Mouse (Mus musculus) liver, embryonic 15.5 days (tissue): ENCODE data around the gene Ccdc183. TPM values are rescaled to one million over a fixed set of nuclear protein-coding genes. Genes with fewer than 3 reads are reported as not detected.

Experiments used
- ATAC-seq: fragments of 200-750 bp; cut with Nextera tagmentation; 2 replicates; pipeline ENCODE4 v1.8.0; 2017; ENCODE audit warnings: moderate number of reproducible peaks, mild to moderate bottlenecking, moderate library complexity; ENCODE audit not compliant: insufficient read depth
- H3K27ac ChIP-seq: fragments of 300-500 bp; sonication (generic); replicated peaks from 2 replicates; pipeline ENCODE4 v1.5.1; 2015; ENCODE audit warnings: mild to moderate bottlenecking, inconsistent platforms
- H3K27me3 ChIP-seq: fragments of 300-500 bp; sonication (generic); 2 replicates; pipeline ENCODE4 v1.6.1; 2015; ENCODE audit warnings: mild to moderate bottlenecking, inconsistent platforms
- H3K36me3 ChIP-seq: fragments of 300-500 bp; sonication (generic); replicated peaks from 2 replicates; pipeline ENCODE4 v1.6.1; 2015; ENCODE audit warnings: moderate library complexity, mild to moderate bottlenecking, inconsistent platforms
- H3K4me1 ChIP-seq: fragments of 300-500 bp; sonication (generic); replicated peaks from 2 replicates; pipeline ENCODE4 v1.6.1; 2015; ENCODE audit warnings: inconsistent platforms
- H3K4me2 ChIP-seq: fragments of 300-500 bp; sonication (generic); 2 replicates; pipeline ENCODE4 v1.6.1; 2015; ENCODE audit warnings: moderate library complexity, mild to moderate bottlenecking, inconsistent platforms
- H3K4me3 ChIP-seq: fragments of 300-500 bp; sonication (generic); replicated peaks from 2 replicates; pipeline ENCODE4 v1.5.1; 2015; ENCODE audit warnings: mild to moderate bottlenecking, inconsistent platforms
- H3K9ac ChIP-seq: fragments of 300-500 bp; sonication (generic); 2 replicates; pipeline ENCODE4 v1.6.1; 2015; ENCODE audit warnings: moderate library complexity, mild to moderate bottlenecking, inconsistent platforms
- H3K9me3 ChIP-seq: fragments of 300-500 bp; sonication (generic); replicated peaks from 2 replicates; pipeline ENCODE4 v1.6.1; 2016; ENCODE audit warnings: inconsistent platforms
- WGBS: fragments of 180-500 bp; shearing (Covaris S2); methylation state at CpG from one replicate; pipeline ENCODE4 v1.1.7; 2015; ENCODE audit warnings: mixed read lengths; ENCODE audit not compliant: insufficient replicate concordance; 5-methylcytosine and 5-hydroxymethylcytosine counted together
- polyA plus RNA-seq: library from polyadenylated mRNA; unstranded; fragments of >200 nt; fragmentation: Nextera tagmentation; extraction: Ambion mirVana; gene quantifications from 2 replicates; pipeline ENCODE4 v1.2.1, GENCODE M21; 2015

Gene Ccdc183
- polyA plus RNA-seq, 1 experiment from 2014 or later, result 0.06 TPM

- no peak for ATAC-seq
- no peak overlapping the region for H3K9ac ChIP-seq
- 14% methylated on average over 6 of the region's 6 CpGs for WGBS
These were observed 22.4 kb upstream of the Ccdc183 start for GRCm38 (mm10) chr2:25639890-25640289.

GRCm38 (mm10) chr2:25634046-25634445, 16.6 kb upstream of the Ccdc183 start:
- Histone ChIP-seq H3K9ac (no peak overlapping the region), H3K4me1 (no peaks in the 10 kb centered on the region), H3K4me2 (no peak overlapping the region), H3K9me3 (no peaks in the 10 kb centered on the region), H3K36me3 (no peaks in the 10 kb centered on the region), H3K4me3 (no peak overlapping the region), H3K27ac (no peak overlapping the region), H3K27me3 (no peaks in the 10 kb centered on the region)
- WGBS, result 48% methylated on average over 1 of the region's 1 CpGs
- ATAC-seq, result no peak

More at GRCm38 (mm10) chr2:25639890-25640289, 22.4 kb upstream of the Ccdc183 start:
- Histone ChIP-seq H3K27ac (no peak overlapping the region), H3K4me1 (no peaks in the 10 kb centered on the region), H3K9me3 (no peaks in the 10 kb centered on the region), H3K4me2 (no peak overlapping the region), H3K36me3 (no peaks in the 10 kb centered on the region), H3K4me3 (no peak overlapping the region), H3K27me3 (no peaks in the 10 kb centered on the region)

GRCm38 (mm10) chr2:25633616-25634015, 16.1 kb upstream of the Ccdc183 start:
- H3K4me3 ChIP-seq, result no peak overlapping the region
- no peak overlapping the region for H3K9ac ChIP-seq
- H3K36me3 ChIP-seq, result no peaks in the 10 kb centered on the region
- WGBS, result 66% methylated on average over 3 of the region's 3 CpGs
- no peak for ATAC-seq
- no peaks in the 10 kb centered on the region for H3K9me3 ChIP-seq
- H3K4me1 ChIP-seq, result peaks cover under 1% of the 10 kb centered on the region; the same call in 1 of the 2 replicates
- no peaks in the 10 kb centered on the region for H3K27me3 ChIP-seq
- H3K27ac ChIP-seq, result no peak overlapping the region
- H3K4me2 ChIP-seq, result no peak overlapping the region

GRCm38 (mm10) chr2:25628738-25629137, 11.3 kb upstream of the Ccdc183 start:
- Histone ChIP-seq H3K27me3 (no peaks in the 10 kb centered on the region), H3K36me3 (no peaks in the 10 kb centered on the region), H3K4me2 (no peak overlapping the region), H3K27ac (no peak overlapping the region), H3K9ac (no peak overlapping the region), H3K9me3 (no peaks in the 10 kb centered on the region), H3K4me1 (peaks cover 3% of the 10 kb centered on the region; the same call in 1 of the 2 replicates), H3K4me3 (no peak overlapping the region)
- no peak for ATAC-seq
- WGBS, result 35% methylated on average over 4 of the region's 4 CpGs

- no peak within 1 kb of the TSS for H3K9ac ChIP-seq
- no peak within 1 kb of the TSS for H3K27ac ChIP-seq
- H3K36me3 ChIP-seq, result no peaks in the 10 kb centered on the region
- no peak within 1 kb of the TSS for H3K4me3 ChIP-seq
- ATAC-seq, result peak; percentile 28; the same call in 1 of the 2 replicates
- 53% methylated on average over 6 of the region's 6 CpGs for WGBS
- H3K4me1 ChIP-seq, result peaks cover 3% of the 10 kb centered on the region; the same call in 1 of the 2 replicates
- H3K27me3 ChIP-seq, result no peaks in the 10 kb centered on the region
- no peaks in the 10 kb centered on the region for H3K9me3 ChIP-seq
- H3K4me2 ChIP-seq, result no peak within 1 kb of the TSS
These were observed 10.3 kb upstream of the Ccdc183 start, which contains the start of gene Fcna for GRCm38 (mm10) chr2:25627811-25628210. Fcna (minus strand) TSS chr2:25628030.

- Histone ChIP-seq H3K9ac (no peak overlapping the region), H3K9me3 (no peaks in the 10 kb centered on the region), H3K4me1 (peaks cover 13% of the 10 kb centered on the region), H3K4me3 (no peak overlapping the region), H3K36me3 (no peaks in the 10 kb centered on the region), H3K4me2 (no peak overlapping the region), H3K27me3 (no peaks in the 10 kb centered on the region), H3K27ac (no peak overlapping the region)
- ATAC-seq, result no peak
- WGBS, result 32% methylated on average over 5 of the region's 5 CpGs
These were observed 8.5 kb upstream of the Ccdc183 start for GRCm38 (mm10) chr2:25625986-25626385.

GRCm38 (mm10) chr2:25621229-25622200, 4.0 kb upstream of the Ccdc183 start, which contains the start of gene Tmem141:
Tmem141 (minus strand) TSS chr2:25622005.
- Histone ChIP-seq H3K4me3 (peak within 1 kb of the TSS; percentile 52), H3K9me3 (no peaks in the 10 kb centered on the region), H3K4me2 (peak within 1 kb of the TSS; percentile 74), H3K27ac (no peak within 1 kb of the TSS), H3K27me3 (peaks cover 38% of the 10 kb centered on the region), H3K36me3 (no peaks in the 10 kb centered on the region), H3K4me1 (peaks cover 12% of the 10 kb centered on the region), H3K9ac (no peak within 1 kb of the TSS)
- ATAC-seq, result peak; percentile 79
- WGBS, result 7% methylated on average over 34 of the region's 34 CpGs

GRCm38 (mm10) chr2:25620852-25621228, 3.4 kb upstream of the Ccdc183 start:
- Histone ChIP-seq H3K9me3 (no peaks in the 10 kb centered on the region), H3K4me2 (peak overlapping the region; percentile 74), H3K4me3 (no peak overlapping the region), H3K36me3 (no peaks in the 10 kb centered on the region), H3K27me3 (peaks cover 44% of the 10 kb centered on the region), H3K27ac (no peak overlapping the region), H3K4me1 (peaks cover 17% of the 10 kb centered on the region), H3K9ac (no peak overlapping the region)
- WGBS, result 50% methylated on average over 4 of the region's 4 CpGs
- no peak for ATAC-seq

GRCm38 (mm10) chr2:25620386-25620785, 2.9 kb upstream of the Ccdc183 start:
- Histone ChIP-seq H3K27ac (no peak overlapping the region), H3K36me3 (no peaks in the 10 kb centered on the region), H3K4me2 (no peak overlapping the region), H3K9ac (no peak overlapping the region), H3K4me1 (peaks cover 18% of the 10 kb centered on the region), H3K4me3 (no peak overlapping the region), H3K9me3 (no peaks in the 10 kb centered on the region), H3K27me3 (peaks cover 49% of the 10 kb centered on the region)
- ATAC-seq, result no peak
- 11% methylated on average over 6 of the region's 6 CpGs for WGBS

GRCm38 (mm10) chr2:25616398-25616797, 1.1 kb downstream of the Ccdc183 start:
- WGBS, result 18% methylated on average over 22 of the region's 22 CpGs
- ATAC-seq, result no peak
- no peak overlapping the region for H3K27ac ChIP-seq
- H3K4me2 ChIP-seq, result peak overlapping the region; percentile 13
- H3K4me1 ChIP-seq, result peaks cover 13% of the 10 kb centered on the region
- H3K4me3 ChIP-seq, result no peak overlapping the region
- H3K9me3 ChIP-seq, result no peaks in the 10 kb centered on the region
- no peaks in the 10 kb centered on the region for H3K36me3 ChIP-seq
- peaks cover 66% of the 10 kb centered on the region for H3K27me3 ChIP-seq
- no peak overlapping the region for H3K9ac ChIP-seq

- WGBS, result 50% methylated on average over 10 of the region's 10 CpGs
- Histone ChIP-seq H3K4me1 (peaks cover 31% of the 10 kb centered on the region), H3K9ac (0 out of 2 replicates have a peak overlapping the region, but pooled peaks have one; percentile 8), H3K9me3 (no peaks in the 10 kb centered on the region), H3K4me2 (peak overlapping the region; percentile 80), H3K4me3 (peak overlapping the region; percentile 89), H3K27ac (peak overlapping the region; percentile 86; the same call in 1 of the 2 replicates), H3K27me3 (peaks cover 11% of the 10 kb centered on the region; the same call in 1 of the 2 replicates), H3K36me3 (no peaks in the 10 kb centered on the region; the same call in 1 of the 2 replicates)
- no peak for ATAC-seq
These were observed 8.8 kb downstream of the Ccdc183 start for GRCm38 (mm10) chr2:25608671-25609070.
